Mouse (Mus musculus) stomach, postnatal 0 days (tissue): ENCODE data around the gene Rps29. TPM values are rescaled to one million over a fixed set of nuclear protein-coding genes. Genes with fewer than 3 reads are reported as not detected.
A peak's percentile ranks its signal among the peaks of the same experiment; 100 is the strongest.

ENCODE experiments used
- ATAC-seq: fragments of 200-750 bp; cut with Nextera tagmentation; 2 replicates; pipeline ENCODE4 v1.8.0; 2017; ENCODE audit not compliant: low FRiP score, low TSS enrichment
- DNase-seq: peaks from one replicate; pipeline ENCODE4 v3.0.0-alpha.2; 2016; ENCODE audit warnings: low spot score
- H3K27ac ChIP-seq: fragments of 300-500 bp; sonication (generic); replicated peaks from 2 replicates; pipeline ENCODE4 v1.5.1; 2014; ENCODE audit warnings: mild to moderate bottlenecking, control low read depth
- H3K27me3 ChIP-seq: fragments of 300-500 bp; sonication (generic); 2 replicates; pipeline ENCODE4 v1.6.1; 2014; ENCODE audit warnings: low read length; ENCODE audit not compliant: control insufficient read depth, insufficient read depth
- H3K36me3 ChIP-seq: fragments of 300-500 bp; sonication (generic); 2 replicates; pipeline ENCODE4 v1.6.1; 2014; ENCODE audit warnings: low read length, mixed read lengths; ENCODE audit not compliant: control insufficient read depth, insufficient read depth
- H3K4me1 ChIP-seq: fragments of 300-500 bp; sonication (generic); replicated peaks from 2 replicates; pipeline ENCODE4 v1.6.1; 2014; ENCODE audit warnings: antibody characterized with exemption; ENCODE audit not compliant: control insufficient read depth, insufficient read depth
- H3K4me2 ChIP-seq: fragments of 300-500 bp; sonication (generic); replicated peaks from 2 replicates; pipeline ENCODE4 v1.6.1; 2014; ENCODE audit warnings: low read depth, mild to moderate bottlenecking, control low read depth, moderate library complexity
- H3K4me3 ChIP-seq: fragments of 300-500 bp; sonication (generic); 2 replicates; pipeline ENCODE4 v1.5.1; 2014; ENCODE audit warnings: low read depth, low read length, control low read depth
- H3K9ac ChIP-seq: fragments of 300-500 bp; sonication (generic); 2 replicates; pipeline ENCODE4 v1.6.1; 2014; ENCODE audit warnings: mild to moderate bottlenecking, low read length, control low read depth, mixed read lengths
- H3K9me3 ChIP-seq: fragments of 300-500 bp; sonication (generic); 2 replicates; pipeline ENCODE4 v1.6.1; 2016; ENCODE audit warnings: low read length; ENCODE audit not compliant: control insufficient read depth
- CTCF ChIP-seq: IDR thresholded peaks from 2 replicates; pipeline ENCODE4 v1.5.1; 2016; ENCODE audit warnings: antibody characterized with exemption, low read depth, mild to moderate bottlenecking, moderate library complexity
- EP300 ChIP-seq: optimal IDR thresholded peaks from 2 replicates; pipeline ENCODE3; 2016; ENCODE audit warnings: antibody characterized with exemption
- WGBS: fragments of 180-500 bp; shearing (Covaris S2); extraction: QIAGEN DNeasy Blood & Tissue Kit; methylation state at CpG from one replicate; pipeline ENCODE4 v1.1.7; 2014; 5-methylcytosine and 5-hydroxymethylcytosine counted together
- polyA plus RNA-seq: library from polyadenylated mRNA; unstranded; fragments of >200 nt; fragmentation: Nextera tagmentation; extraction: Ambion mirVana; gene quantifications from 2 replicates; pipeline ENCODE4 v1.2.1, GENCODE M21; 2015

Gene Rps29
- polyA plus RNA-seq, 1 experiment from 2014 or later, result 2,229 TPM

- ATAC-seq (no peak), DNase-seq (no peak)
- H3K4me1 ChIP-seq, result no peaks in the 10 kb centered on the region
- H3K4me3 ChIP-seq, result no peak overlapping the region
- no peaks in the 10 kb centered on the region for H3K27me3 ChIP-seq
- no peaks in the 10 kb centered on the region for H3K36me3 ChIP-seq
- H3K4me2 ChIP-seq, result no peak overlapping the region
- no peak overlapping the region for H3K9ac ChIP-seq
- 88% methylated on average over 3 of the region's 3 CpGs for WGBS
- TF ChIP-seq EP300 (no peak), CTCF (no peak)
- H3K27ac ChIP-seq, result no peak overlapping the region
- no peaks in the 10 kb centered on the region for H3K9me3 ChIP-seq
Measured at GRCm38 (mm10) chr12:69139201-69139600, 19.8 kb downstream of the Rps29 start.

- Histone ChIP-seq H3K4me1 (no peaks in the 10 kb centered on the region), H3K9me3 (no peaks in the 10 kb centered on the region), H3K4me2 (no peak overlapping the region), H3K27me3 (no peaks in the 10 kb centered on the region), H3K36me3 (no peaks in the 10 kb centered on the region), H3K9ac (no peak overlapping the region), H3K4me3 (no peak overlapping the region), H3K27ac (no peak overlapping the region)
- no peak for ATAC-seq
- DNase-seq, result peak; percentile 46
- peak; percentile 76 for TF ChIP-seq CTCF
- TF ChIP-seq EP300, result no peak
- 13% methylated on average over 10 of the region's 10 CpGs for WGBS
Measured at GRCm38 (mm10) chr12:69131981-69132380, 27.0 kb downstream of the Rps29 start.

DNA sequence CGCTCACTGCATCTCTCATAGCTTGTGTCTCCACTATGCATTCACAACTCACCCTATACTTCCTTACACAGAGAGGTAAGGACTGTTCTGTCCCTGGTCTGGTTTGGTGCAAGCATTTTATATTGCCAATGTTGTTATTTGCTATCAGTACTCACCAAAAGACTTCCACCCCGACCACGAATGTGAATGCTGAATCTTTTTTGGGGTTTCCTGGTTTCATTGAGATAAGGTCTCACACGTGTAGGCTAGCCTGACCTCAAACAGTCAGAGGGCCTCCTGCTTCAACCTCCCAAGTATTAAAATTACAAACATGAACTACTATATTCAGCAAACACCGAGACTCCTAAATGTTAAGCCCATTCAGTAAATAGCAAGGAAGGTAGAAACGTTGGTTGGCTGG lies 27.7 kb downstream of the Rps29 start:
- Histone ChIP-seq H3K27me3 (no peaks in the 10 kb centered on the region), H3K36me3 (no peaks in the 10 kb centered on the region), H3K9me3 (no peaks in the 10 kb centered on the region), H3K9ac (no peak overlapping the region), H3K4me1 (no peaks in the 10 kb centered on the region), H3K4me3 (no peak overlapping the region), H3K4me2 (no peak overlapping the region), H3K27ac (no peak overlapping the region)
- TF ChIP-seq EP300 (no peak), CTCF (no peak)
- 81% methylated on average over 6 of the region's 6 CpGs for WGBS
- ATAC-seq (no peak), DNase-seq (no peak)

GRCm38 (mm10) chr12:69130486-69130885 lies 28.5 kb downstream of the Rps29 start:
- H3K4me3 ChIP-seq, result no peak overlapping the region
- no peaks in the 10 kb centered on the region for H3K9me3 ChIP-seq
- no peaks in the 10 kb centered on the region for H3K27me3 ChIP-seq
- DNase-seq (no peak), ATAC-seq (no peak)
- no peak overlapping the region for H3K9ac ChIP-seq
- H3K4me1 ChIP-seq, result no peaks in the 10 kb centered on the region
- no peaks in the 10 kb centered on the region for H3K36me3 ChIP-seq
- 77% methylated on average over 12 of the region's 12 CpGs for WGBS
- TF ChIP-seq EP300 (no peak), CTCF (no peak)
- H3K27ac ChIP-seq, result no peak overlapping the region
- H3K4me2 ChIP-seq, result peak overlapping the region; percentile 32

GRCm38 (mm10) chr12:69129634-69130310 lies 29.2 kb downstream of the Rps29 start:
- no peak overlapping the region for H3K9ac ChIP-seq
- no peaks in the 10 kb centered on the region for H3K9me3 ChIP-seq
- no peaks in the 10 kb centered on the region for H3K36me3 ChIP-seq
- H3K4me3 ChIP-seq, result peak overlapping the region; percentile 20; the same call in 1 of the 2 replicates
- H3K4me1 ChIP-seq, result no peaks in the 10 kb centered on the region
- DNase-seq (no peak), ATAC-seq (no peak)
- no peak overlapping the region for H3K27ac ChIP-seq
- TF ChIP-seq CTCF (peak; percentile 28), EP300 (no peak)
- peak overlapping the region; percentile 32 for H3K4me2 ChIP-seq
- 29% methylated on average over 17 of the region's 18 CpGs for WGBS
- H3K27me3 ChIP-seq, result no peaks in the 10 kb centered on the region

DNA sequence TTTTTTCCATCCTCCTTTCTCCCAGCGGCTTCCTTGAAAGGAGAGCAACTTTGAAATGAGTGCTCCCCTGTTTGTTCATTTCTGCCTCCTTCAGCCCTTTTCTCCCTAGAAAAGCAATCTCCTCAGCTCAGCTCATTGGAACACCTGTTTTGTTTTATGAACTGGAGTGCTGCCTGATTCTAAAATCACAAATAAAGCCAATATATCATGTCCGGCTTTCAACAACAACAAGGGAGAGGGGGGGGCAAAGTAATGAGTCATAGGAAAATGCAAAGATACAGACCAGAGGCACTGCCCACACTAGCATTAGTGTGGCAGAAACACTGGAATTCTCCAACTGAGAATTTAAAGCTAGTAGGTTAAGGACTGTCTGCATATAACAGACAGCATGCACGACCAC lies 31.4 kb downstream of the Rps29 start:
- TF ChIP-seq EP300 (no peak), CTCF (no peak)
- DNase-seq, result no peak
- Histone ChIP-seq H3K27ac (no peak overlapping the region), H3K4me3 (no peak overlapping the region), H3K4me2 (no peak overlapping the region), H3K9me3 (no peaks in the 10 kb centered on the region), H3K4me1 (no peaks in the 10 kb centered on the region), H3K27me3 (no peaks in the 10 kb centered on the region), H3K9ac (no peak overlapping the region), H3K36me3 (no peaks in the 10 kb centered on the region)
- ATAC-seq, result no peak
- 77% methylated on average over 3 of the region's 3 CpGs for WGBS
